Mouse (Mus musculus): Measurements from ENCODE around the gene Kdm7a.

DNA sequence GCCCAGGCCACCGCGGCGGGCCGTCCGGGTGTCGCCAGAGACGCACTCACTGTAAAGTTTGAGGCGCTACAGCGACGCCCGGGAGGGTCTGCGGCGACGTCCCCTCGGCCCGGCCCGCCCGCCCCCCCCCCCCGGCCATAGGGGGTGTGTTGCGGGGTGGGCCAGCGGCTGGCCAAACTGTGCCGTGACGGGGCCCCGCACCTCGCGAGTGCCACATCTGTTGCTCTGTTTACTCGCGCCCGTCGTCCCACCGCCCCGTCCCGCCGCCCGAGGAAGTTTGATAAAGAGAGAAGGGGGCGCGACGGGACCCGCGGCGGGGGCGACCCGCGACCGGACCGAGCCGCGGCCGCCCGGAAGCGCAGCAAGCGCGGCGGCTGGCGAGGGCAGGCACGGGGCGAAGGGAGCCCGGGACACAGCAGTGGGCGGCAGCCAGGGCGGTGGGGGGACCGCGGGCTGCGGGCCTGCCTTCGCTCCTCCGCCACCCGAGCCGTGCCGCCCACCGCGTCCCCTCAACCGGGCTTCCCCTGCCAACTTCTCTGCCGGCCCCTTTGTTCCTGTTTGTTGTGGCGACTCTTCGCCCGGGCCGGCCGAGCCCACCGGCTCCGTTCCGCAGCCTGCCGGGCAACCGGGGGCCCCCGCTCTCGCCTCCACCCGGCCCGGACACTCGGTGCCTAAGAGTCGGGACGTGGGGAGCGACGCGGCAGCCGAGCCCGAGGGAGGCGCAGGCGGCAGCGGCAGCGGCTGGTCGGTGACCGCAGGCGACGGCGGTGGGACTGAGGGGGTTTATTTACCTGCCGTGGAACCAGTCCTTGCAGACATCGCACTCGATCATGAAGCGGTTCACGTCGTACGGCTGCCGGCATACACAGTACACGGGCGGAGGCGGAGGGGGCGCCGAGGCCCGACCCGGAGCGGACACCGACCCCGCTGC lies 674 bp downstream of the Kdm7a start:
- TF ChIP-seq CTCF (IDR thresholded peaks at IDR 0.05; ENCODE audit: low read depth): no peak
- TF ChIP-seq EP300 (IDR thresholded peaks at IDR 0.05; ENCODE audit: low read depth): no peak

Data from liver, embryonic 14.5 days (tissue).